Mouse (Mus musculus): ENCODE measurements around the gene Gfod1.

Gene Gfod1

DNA sequence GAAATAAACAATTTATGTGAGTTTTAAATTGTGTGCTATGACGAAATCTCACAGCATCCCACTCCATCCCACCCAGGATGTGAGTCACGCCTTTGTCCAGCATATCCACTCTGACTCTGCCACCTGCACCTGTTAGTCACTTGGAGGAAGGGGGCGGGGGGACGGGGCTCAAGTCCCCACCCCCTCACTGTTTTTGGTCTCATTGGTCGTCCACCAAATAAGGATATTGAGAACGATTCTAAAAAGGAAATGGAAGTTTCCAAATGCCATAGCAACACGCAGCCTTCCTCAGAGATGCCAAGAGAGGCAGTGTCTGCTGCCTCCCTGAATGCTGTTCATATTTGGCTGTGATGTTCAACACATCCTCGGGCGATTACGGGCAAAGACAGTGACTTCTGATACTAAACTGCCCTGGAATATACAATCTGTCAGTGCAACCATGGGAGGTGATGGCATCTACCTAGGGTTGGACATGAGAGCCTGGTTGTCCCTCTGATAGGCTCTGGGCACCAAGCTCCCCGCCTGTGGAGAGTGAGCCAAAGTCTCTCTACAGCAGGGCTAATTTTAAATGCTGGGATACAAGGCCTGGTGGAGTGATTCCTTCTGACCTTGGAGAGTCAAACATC, 41.7 kb downstream of the Gfod1 start:
- DNase-seq, result no peak

DNA sequence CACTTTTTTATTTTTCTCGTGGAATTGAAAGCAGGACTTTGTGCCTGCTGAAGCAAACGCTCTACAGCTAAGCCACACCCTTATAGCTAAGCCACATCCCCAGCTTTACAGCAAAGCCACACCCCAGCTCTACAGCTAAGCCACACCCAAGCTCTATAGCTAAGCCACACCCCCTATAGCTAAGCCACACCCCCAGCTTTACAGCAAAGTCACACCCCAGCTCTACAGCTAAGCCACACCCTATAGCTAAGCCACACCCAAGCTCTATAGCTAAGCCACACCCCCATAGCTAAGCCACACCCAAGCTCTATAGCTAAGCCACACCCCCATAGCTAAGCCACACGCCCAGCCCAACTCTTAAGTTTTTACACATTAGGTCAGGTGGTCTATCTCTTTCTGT, 42.7 kb downstream of the Gfod1 start:
- no peak for DNase-seq

DNA sequence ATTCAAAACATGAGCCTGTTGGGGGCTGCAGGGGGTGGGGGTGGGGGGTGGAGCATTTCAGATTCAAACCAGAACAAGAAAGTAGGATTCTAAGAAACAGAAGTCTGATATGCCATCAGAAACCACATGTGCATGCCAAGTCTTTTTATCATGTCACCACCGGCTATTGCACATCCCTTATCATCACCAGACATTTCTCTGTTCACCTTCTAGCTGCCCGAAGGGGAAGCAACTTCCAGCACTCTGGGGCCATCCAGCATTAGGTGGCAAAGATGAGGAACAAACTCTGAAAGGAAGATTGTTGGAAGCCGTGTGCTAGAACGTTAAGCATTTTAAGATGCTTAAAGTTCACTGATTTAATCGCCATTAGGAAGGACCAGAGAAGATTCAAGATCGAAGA, 43.2 kb downstream of the Gfod1 start:
- DNase-seq, result no peak

DNA sequence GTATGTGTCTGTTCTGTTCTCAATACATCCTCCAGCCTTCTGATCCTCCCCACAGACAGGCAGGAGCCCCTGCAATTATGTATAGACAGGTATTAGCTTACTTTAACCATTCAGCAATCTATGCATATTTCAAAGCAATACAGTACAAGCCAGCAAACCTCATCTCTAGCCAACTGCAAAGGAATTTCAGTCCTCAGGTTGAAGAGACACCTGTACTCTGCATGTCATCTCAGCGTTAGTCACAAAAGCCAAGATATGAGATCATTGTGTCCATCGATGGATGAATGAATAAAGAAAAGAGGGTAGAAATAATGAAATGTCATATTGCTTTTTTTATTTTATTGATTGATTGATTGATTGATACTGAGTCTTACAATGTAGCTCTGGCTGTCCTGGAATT, 47.5 kb downstream of the Gfod1 start:
- no peak for DNase-seq

DNA sequence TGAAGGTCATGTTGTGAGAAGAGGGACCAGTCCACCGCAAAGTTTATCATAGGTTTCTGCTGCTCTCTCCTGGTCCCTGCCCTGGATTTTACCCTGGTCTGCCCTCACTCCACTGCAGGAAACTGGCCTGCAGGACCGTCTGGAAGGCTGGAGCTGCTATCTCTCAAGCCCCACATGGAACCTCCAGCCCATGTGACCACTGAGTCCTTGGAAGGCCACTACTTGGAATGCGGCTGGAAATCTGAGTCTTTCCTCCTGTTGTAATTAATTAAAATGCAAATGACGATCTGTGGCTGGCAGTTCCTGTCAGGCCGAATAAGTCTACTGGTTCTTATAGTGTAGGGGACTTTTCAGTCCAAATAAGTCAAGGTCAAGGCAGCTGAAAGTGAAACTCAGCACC, 50.4 kb downstream of the Gfod1 start:
- DNase-seq, result peak in 1 of 2 experiments; percentile 60

DNA sequence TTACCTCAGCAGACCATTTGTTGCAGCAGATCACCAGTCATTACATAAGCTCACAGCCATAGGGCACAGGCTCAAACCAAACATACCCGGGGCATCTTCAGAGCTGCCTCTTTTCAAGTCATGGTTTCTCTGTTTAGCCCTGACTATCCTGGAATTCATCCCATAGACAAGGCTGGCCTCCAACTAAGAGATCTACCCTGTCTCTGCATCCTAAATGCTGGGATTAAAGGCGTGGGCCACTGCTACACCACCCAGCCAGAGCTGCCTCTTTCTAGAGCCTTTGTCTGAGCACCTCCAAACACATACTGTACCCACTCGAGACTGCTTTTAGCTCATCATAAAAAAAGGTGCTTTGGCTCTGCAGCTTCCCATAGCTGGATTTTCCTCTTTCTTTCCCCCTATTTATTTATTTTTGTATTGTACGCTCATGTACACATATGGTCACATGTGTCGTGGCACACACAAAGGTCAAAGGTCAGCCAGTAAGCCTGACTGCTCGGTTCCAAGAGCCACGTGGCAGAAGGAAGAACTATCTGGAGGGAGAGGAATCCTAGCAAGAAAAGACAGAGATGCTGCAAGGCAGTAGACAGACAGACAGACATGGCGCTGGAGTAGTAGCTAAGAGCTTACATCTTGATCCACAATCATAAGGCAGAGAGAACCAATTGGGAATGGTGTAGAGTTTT, 51.7 kb downstream of the Gfod1 start:
- no peak for DNase-seq

DNA sequence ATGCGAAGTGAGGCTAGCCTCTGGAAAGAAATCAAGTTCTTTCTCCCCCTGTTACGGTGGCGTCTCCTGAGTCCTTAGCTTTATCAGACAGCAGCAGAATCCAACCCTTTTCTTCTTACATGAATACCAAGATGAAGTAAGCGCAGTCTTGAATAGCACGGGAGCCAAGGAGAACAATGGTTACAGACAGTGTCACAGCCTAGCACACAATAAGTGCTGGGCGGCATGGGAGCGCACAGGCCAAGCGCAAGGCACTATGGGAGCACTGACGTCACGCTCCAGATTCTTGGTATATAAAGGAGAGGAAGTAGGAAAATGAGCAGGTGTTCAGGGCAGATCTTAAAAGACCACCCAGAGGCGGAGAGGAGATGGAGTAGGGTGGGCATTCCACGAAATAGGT, 52.6 kb downstream of the Gfod1 start:
- DNase-seq, result no peak

DNA sequence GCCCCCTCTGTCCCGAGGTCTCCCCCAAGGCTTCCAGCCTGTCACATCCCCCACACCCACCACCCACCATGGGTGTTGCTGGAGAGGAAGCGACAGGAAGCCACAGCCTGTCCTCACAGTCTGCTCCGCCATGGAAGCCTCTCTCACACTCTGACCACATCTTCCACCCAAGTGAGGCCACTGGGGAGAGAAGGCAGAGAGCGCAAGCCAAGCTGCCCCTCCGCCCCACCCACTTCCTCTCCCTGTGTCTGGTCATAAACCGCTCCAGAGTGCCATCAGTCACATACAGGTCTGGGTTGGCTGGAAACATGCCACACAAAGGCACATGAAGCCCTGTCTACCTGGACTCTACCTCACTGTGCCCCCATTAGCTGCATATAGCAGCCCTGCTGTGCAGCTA, 53.3 kb downstream of the Gfod1 start:
- DNase-seq, result peak; percentile 73 to 76

DNA sequence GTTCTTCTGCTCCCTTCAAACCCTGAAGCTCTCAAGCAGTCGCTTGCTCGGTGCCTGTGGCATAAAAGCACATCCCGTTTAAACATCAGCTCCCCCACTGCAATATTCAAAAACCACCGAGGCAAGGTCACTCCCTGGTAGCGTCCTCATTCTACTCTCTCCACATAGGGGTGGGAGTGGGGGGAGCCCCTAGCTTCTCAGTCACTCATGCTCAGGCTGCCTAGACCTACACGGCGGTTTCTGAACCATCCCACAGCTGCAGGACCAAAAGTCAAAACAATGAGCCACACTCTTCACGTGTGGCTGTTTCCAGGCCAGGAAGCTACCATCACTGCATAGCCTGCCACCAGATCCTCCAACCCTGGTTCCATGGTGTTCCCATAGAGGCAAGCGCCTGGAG, 53.9 kb downstream of the Gfod1 start:
- DNase-seq, result no peak

DNA sequence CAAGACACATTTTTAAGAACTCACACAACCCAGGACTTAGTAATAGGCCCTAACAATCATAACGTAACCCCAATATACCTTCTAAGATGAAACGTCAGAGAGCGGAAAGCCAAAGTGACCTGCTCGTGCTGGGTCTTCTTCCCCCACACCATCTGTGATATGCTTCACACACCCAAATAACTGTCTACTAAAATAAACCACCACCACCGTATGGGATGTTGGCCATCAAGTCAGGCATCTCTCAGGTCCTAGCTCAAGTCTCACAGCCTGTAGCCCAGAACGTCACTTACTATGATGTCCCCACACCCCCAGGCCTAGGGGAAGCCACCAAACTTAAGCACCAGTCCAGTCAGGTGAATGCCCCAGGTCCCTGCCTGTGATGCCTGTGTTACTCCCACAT, 55.6 kb downstream of the Gfod1 start:
- no peak for DNase-seq

DNA sequence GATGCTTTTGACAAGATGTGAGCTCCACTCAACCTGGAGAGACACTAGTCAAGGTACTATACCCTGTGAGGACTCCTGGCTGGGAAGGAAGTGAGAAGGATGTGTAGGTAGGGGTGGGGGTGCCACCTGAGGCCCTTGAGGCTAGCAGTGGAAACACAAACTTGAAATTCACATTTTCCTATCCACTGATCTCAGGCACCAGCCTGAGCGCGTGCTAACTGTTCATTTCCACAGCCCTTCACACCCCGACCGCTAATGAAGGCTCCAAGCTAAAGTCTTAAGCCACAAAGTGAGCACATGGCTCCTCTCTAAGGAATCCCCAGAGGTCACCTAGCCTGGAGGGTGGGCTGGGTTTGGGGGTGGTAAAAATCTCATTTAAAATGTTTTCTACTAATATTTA, 57.1 kb downstream of the Gfod1 start:
- no peak for DNase-seq

DNA sequence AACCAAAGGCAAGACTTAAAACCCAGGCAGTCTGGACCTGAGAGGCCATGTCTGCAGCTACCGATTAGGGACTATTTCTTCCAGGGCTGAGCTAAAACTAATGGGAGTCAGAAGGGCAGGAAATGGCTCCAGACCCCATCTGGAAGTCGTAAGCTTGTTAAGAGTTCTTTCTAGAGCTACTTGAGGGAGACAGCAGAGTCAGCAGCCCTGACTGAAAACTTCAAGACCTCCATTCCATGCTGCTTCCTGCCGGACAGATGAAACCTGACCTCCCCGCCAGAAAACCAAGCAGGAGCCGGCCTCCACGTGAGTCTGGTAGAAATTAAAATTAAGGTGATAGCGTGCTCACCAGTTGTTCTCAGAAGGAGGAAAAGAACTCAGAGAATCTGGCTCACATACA, 60.2 kb downstream of the Gfod1 start:
- DNase-seq, result no peak

DNA sequence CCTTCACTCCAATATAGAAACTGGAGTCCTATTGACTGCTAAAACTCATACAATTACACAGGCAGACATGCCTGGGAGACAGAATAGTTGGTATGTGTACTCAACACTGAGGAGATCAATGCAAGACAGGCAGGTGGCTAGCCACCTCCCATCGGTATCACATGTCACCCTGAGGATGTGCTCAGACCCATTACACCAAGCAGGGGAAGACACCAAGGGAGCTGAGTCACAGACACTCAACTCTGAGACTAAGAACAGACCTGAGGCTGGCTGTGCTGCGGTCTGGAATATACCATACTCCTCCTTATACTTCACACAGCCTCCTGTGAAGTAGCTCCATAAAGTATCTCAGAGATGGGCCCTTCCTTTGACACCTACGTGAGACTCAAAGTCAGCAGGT, 60.7 kb downstream of the Gfod1 start:
- no peak for DNase-seq

DNA sequence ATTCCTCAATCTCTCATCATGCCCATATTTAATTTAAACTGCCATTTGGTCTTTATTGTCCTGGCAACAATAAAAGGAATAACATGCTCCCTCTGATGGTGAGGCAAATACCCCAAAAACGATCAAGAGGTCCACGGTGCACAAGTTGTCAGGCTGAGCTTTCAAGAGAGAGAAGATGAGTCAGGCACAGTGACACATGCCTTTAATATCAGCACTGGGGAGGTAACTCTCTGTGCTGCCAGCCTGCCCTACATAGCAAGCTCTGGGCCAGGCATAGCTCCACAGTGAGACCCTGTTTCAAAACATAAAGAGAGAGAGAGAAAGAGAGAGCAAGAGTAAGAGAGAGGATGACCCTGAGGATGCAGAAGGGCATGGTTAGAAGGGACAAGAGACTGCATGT, 62.2 kb downstream of the Gfod1 start:
- DNase-seq, result no peak

DNA sequence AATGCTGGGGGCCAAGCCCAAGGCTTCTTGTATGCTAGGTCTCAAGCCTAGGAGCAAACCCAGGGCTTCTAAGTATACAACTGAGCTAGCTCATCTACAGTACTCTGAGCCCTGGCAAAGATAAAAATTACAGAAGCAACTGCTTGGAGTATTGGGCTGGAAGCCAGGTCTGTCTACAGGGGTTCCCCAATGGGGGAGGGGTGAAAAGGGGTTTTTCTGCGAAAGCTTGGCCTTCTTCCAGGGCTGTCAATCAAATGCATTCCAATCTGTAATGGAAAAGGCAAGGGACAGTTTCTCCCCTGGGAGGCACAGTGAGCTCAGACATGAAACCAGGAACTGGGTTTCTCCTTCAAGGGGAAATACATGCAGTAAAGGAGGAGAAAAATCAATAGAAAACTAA, 62.9 kb downstream of the Gfod1 start:
- DNase-seq, result peak in 1 of 2 experiments; percentile 54

DNA sequence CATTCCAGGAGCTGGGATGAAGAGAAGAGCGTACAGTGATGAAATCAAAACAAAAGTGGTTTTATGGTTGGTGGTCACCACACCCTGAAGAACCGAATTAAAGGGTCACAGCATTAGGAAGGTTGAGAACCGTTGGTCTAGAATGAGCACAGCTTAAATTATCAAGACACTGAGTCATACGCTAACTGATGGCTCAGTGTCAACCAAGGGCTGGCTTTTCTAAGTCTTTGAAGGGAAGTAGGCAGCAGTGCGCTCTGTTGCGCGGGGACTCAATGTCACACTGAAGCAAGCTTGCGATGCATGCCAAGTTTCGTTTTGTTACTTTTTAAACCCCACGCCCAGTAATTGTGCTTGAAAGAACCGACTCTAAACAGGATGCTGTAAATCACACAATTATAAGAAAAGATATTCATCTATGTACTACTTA, 64.2 kb downstream of the Gfod1 start:
- DNase-seq, result peak in 1 of 2 experiments; percentile 58

DNA sequence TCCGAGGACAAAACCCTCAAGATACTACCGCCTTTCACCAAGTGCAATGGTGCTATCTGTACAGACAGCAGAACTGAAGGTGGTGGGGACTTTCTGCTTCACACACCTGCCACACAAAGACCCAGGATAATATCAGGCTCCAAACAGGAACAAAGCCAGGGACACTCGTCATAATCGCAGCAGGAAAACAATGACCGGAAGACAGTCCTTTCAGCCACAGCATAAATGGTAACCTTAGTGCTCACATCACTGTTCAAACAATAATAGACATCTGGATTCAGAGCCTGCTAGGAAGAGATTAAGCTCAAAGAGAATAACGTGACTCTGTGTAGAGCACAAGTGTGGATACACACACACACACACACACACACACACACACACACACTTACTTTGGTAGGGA, 67.3 kb downstream of the Gfod1 start:
- peak; percentile 49 to 55 for DNase-seq

DNA sequence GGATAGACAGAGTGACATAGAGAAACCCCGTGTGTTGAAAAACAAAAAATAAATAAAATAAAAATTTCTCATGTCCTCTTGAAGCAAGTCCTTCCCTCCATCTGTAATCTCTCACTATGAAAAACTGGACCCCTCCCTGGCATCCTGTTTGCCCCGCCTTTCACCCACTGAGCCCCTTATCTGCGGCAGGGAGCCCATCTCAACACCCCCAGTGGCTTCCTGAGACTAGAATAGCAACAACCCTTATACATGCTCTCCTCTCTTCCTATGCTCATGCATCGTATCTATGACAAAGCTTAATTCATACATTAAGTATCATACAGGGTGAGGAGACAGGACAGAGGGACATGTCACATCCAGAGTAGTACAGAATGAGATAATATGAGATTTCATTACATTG, 68.0 kb downstream of the Gfod1 start:
- DNase-seq, result no peak

DNA sequence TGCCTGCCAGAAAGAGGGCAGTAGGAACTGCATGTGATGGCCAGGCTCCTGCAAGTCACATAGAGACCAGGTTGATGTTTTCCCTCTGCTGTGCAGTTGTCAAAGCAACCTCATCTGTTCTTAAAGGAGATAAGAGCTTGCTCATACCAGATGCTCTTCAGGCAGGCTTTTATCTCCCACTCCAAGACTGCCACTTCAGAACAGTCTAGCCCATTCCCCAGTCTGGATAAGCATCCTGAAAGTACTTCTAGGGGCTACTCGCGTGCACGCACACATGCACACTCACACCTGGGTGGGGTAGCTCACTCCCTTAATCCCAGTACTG, 68.4 kb downstream of the Gfod1 start:
- peak in 1 of 2 experiments; percentile 43 for DNase-seq

DNA sequence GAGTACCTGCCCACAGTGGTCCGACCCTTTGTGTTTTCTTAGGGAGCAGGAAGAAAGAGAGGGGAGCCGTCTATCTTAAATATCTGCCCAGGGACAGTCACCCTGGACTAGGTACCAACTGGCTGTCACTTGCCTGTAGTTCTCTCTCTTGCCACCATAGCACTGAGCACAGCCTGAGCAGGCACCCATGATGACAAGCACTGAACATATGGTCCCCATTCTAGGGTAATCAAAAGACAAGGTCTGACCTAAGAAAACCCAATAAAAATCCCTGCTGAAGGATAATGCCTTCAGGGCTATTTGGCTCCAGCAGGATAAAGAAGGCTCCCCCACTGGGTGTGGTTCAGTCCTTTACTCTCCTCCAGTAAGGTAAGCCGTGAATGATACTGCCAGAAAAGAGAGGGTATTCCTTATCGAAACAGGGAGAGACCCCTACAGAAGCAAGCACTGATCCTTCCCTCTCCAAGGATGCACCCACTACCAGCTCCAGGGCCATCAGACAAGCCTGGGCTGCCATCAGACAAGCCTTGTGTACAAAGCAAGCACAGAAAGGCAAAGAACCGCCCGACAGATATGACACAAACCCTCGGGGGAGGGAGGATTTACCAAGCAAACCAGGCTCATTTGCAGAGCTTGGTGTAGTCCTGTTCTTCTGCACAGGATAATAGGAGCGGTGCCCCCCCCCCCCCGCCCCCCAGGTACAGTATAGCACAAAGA, 68.9 kb downstream of the Gfod1 start:
- DNase-seq, result no peak

DNA sequence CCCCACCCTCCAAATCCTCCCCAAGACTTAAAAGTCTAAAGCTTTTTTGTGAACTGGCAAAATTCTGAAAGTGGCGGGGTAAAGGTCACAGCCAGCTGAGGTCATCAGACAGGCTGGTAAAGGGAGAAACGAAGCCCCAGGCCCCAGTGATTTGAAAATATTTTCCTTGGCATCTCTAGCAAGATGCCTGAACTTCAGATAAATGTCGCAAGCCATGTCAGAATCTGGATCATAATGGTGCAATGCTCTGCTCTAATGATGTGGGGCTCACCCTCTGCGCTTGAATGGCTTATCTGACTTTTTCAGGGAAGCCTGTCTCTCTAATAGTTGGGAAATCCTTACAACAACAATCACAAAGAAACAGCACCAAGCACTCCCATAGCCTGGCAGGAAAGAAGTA, 70.6 kb downstream of the Gfod1 start:
- DNase-seq, result no peak

DNA sequence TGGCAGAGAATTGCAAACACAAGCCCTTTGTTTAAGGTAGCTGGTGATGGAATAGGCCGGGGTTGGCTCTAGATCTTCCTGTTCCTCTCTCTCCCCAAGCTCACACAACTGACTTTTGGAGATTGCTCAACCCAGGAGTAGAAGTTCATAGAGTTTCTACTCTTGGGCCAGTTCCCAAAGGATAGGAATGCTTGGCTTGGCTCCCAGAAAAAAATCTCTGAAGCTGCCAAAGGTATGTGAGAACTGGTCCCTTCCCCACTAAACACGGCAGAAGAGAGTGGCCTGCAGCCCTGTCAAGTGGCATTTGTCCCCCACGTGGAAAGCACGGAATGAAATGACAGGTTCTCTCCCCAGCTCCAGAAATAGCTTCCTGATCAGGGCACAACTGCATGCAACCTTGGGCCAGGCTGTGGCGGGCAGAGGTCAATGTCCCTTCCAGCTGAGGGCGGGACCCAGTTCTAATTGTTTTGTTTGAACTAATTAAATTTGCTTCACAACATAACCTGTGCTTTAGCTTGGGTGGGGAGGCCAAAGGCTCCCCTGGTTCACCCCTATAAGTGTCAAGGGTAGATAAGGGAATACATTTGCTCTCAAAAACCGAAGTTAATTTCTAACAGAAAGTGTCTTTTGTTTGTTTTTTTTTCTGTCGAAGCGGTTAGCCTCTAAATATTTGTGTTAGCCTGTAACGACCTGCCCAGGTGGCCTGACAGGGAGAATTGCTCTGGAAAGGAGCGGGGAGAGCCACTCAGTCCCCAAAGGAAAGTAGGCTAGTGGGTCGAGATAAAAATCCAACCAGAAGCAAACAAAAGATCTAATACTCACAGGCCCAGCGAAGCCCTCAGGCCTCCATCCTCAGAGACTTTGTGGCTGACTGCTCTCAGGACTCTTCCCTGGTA, 71.8 kb downstream of the Gfod1 start:
- peak; percentile 84 to 86 for DNase-seq

DNA sequence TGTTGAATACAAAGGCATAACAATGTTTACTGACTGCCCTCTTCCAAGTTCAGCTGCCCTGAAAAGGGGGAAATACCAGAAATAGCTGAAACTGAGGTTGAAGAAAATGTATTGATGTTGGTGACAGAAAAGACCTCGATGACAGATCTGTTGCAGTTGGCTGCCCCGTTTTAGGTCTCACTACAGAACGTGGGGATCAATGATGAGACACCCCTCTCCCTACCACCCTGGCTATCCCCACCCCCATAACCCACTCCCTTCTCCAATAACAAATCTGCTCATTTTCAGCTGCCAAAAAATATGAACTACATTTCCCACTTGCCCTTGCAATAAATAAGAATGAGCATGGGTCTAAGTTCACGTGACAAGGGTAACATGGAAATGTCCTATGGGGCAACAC, 73.1 kb downstream of the Gfod1 start:
- DNase-seq, result no peak
